ENCODE assay signal across 8 mouse cellular contexts in genomic region chr4:119108495-119109408, GRCm38 (mm10). TPM values are rescaled to one million over a fixed set of nuclear protein-coding genes. Genes with fewer than 3 reads are reported as not detected.
DNase-seq lines count a peak whose midpoint lies in the region.

Slc2a1 (plus strand) TSS chr4:119108711.

- H3K9me3 ChIP-seq in megakaryocyte, embryonic 14.5 days, result no peaks in the 10 kb centered on the region

- peaks cover 84% of the 10 kb centered on the region for H3K4me1 ChIP-seq in megakaryocyte, embryonic 14.5 days

- DNase-seq in T-cell, adult 2 months (ENCODE audit: low spot score), result peak; percentile 87
- peak; percentile 90 to 96 for DNase-seq in cerebellum, postnatal 25 days
- DNase-seq in gastrocnemius, adult 8-10 months (ENCODE audit: low spot score in 2 of 2), result peak; percentile 75 to 85
- peak; percentile 79 for DNase-seq in hindlimb bud, embryonic 11.5 days (ENCODE audit: extremely low spot score, low read depth, low spot score)
- peak; percentile 76 to 90 for DNase-seq in left cerebral cortex, adult 8-10 months (ENCODE audit: low spot score in 2 of 2)
- DNase-seq in right cerebral cortex, postnatal 10 days (ENCODE audit: low spot score in 2 of 2), result peak; percentile 94
- DNase-seq in urinary bladder, postnatal 25 days (ENCODE audit: low spot score), result peak; percentile 85

- H3K27me3 ChIP-seq in megakaryocyte, embryonic 14.5 days (replicated peaks), result no peaks in the 10 kb centered on the region

- peak within 1 kb of the TSS; percentile 99 for H3K4me3 ChIP-seq in megakaryocyte, embryonic 14.5 days (replicated peaks)

- peaks cover 37% of the 10 kb centered on the region for H3K36me3 ChIP-seq in megakaryocyte, embryonic 14.5 days (replicated peaks; ENCODE audit: low read length)

RNA-seq across cellular contexts. Expression of gene Slc2a1, which starts in this region (rescaled TPM):
- total RNA-seq in gastrocnemius, adult 8-10 months (2022), result 1 to 10 TPM; 4.6 to 9.8 (median 5.3) TPM
- 100 to 1,000 TPM in 1 of 4 experiments, 10 to 100 TPM in 3; 83.3 to 103 (median 92.3) TPM for total RNA-seq in left cerebral cortex, adult 8-10 months (2022)
- 106 and 116 TPM in 2 replicates for polyA plus RNA-seq in megakaryocyte, embryonic 14.5 days (2012; ENCODE audit: insufficient read depth, low replicate concordance)

Comparison
In these comparisons a context has a peak if more than half of its experiments do, and no peak if none do; other contexts are left out.
1. Peak in every context shown above with its lines: DNase-seq and H3K4me3 ChIP-seq.
2. RNA of gene Slc2a1 (total RNA-seq): 83.3 to 103 TPM in left cerebral cortex, adult 8-10 months; 4.6 to 9.8 TPM in gastrocnemius, adult 8-10 months; every median in the first group is over 4 times any median in the second.